Mouse (Mus musculus) thymus, postnatal 25 days (tissue): ENCODE measurements around the gene Chchd5.

Source experiments
- DNase-seq: peaks from one replicate; pipeline ENCODE4 v3.0.0; 2022

Chchd5 gene

DNA sequence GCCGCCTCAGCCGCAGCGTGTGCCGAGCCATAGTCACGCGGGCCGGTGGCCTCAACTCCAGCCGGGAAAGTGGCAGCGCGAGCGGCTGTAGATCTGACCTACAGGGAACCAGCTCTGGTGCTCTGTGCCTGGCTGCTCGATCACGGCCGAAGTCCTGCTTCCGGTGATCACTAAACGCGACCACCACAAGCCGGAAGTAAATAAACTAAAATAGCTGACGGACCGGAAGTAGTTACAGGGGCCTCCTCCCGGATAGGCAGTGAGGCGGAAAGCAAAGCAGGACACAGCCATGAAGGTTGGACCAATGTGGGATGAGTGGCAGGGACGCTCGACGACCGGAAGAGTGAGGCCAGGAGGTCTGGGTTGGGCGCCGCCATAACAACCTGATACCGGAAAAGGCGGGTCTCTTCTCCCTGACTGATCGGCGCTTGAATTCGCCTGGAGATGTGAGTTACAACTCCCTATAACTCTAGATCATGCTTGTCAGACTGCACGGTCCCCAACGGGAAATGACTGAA, at the start of gene Chchd5:
Chchd5 (plus strand) TSS at position 289 of the 518 bp plus-strand sequence.
- peak; percentile 77 for DNase-seq

DNA sequence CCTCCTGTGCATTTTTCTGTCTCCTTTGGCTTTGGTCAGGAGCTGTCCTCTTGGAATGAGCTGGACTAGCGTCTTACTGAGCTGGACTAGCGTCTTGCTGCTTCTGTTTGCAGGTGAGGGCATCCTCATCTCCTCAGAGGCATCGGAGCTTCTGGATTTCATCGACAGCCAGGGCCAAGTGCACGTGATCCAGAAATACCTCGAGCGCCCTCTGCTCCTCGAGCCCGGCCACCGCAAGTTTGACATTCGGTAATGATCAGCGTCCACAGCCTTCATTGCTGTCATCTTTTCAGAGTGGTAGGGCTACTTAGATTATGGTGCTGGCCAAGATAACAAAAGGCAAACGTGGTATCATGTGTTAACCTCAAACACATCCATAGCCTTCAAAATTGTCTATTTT, 48.4 kb upstream of the Chchd5 start:
- DNase-seq: no peak

DNA sequence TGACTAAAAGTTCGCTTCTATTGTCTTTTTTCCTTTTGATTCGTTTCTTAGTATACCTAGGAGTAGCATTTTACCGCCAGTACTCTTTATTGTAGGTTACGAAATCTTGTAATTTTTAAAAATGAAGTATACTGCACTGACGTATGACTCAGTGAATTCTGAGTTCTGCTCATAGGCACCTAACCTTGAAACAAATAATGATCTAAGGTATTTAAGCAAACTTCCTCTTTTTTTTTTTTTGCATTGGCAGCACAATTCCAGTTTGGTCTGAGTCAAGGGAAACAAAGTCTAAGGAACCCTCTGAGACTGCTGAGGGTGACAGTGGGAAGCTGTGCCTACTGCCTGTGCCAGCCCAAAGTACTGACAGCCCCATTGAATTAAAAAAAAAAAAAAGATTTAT, 46.0 kb upstream of the Chchd5 start:
- no peak for DNase-seq

DNA sequence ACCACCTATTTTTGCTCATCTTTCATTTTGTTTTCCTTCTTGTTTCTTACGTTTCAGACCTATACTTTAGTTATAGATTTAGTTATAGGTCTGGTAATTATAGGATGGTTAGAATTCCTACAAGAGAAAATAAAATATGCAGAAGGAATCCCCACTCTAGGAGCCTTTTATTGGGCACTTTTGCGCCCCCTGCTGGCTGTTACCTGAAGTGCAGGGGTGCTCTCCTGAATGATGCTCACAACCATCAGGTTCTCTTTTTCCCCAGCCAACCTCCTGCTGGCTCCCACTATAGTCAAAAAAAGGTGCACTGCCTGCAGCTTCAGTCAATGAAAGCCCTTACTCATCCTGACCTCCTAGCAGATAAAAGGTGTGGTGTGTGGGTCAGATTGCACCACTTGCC, 44.5 kb upstream of the Chchd5 start:
- DNase-seq: peak; percentile 27

DNA sequence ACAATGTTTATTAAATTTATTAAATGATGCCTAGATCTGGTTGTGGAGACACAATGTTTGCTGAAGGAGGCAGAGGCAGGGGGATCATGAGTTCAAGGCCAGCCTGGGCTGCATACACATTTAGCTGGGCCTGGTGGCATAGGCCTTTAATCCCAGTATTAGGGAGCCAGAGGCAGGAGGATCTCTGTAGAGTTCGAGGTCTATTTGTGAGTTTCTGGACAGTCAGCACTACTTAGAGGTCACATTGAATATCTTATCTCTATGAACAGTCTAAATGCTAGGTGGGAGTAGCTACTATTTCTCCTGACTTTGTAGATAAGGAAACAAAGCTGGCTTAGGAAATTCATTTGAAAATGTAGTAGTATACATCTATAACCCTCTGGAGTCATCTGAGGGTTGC, 42.0 kb upstream of the Chchd5 start:
- DNase-seq: no peak

DNA sequence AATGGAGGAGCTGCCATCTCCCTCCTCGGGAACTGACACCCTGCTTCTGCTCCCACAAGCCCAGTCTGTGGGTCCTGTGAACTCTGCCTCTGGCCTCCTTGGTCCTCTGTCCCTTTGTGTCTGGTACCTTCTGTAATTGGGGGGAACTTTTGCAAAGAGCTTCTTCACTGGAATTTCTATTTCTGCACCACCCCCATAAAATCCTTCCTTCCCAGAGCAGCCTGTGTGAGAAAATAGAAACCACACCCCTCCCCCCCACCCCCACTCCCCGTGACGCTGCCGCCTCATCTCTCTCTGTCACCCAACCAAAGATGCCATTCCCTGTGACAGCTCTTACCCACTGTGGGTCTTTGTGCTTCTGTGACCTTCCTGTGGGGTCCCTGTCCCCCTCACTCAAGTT, 39.1 kb upstream of the Chchd5 start:
- no peak for DNase-seq

DNA sequence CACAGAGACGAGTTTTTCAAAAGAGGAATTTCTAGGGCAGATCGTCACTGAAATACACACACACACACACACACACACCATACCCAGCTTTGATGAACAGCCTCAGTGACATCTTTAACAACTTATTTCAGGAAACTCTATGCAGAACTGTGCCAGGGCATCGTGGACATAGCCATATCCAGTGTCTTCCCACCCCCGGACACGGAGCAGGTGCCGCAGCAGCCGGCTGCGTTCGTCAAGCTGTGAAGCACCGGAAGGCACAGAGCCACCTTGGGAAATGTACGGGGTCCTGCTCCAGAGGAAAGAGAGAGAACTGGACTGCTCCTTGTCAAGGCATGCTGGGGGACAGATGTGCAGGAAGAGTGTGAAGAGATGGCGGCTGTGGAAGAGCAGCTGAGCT, 36.7 kb upstream of the Chchd5 start:
- DNase-seq: no peak

DNA sequence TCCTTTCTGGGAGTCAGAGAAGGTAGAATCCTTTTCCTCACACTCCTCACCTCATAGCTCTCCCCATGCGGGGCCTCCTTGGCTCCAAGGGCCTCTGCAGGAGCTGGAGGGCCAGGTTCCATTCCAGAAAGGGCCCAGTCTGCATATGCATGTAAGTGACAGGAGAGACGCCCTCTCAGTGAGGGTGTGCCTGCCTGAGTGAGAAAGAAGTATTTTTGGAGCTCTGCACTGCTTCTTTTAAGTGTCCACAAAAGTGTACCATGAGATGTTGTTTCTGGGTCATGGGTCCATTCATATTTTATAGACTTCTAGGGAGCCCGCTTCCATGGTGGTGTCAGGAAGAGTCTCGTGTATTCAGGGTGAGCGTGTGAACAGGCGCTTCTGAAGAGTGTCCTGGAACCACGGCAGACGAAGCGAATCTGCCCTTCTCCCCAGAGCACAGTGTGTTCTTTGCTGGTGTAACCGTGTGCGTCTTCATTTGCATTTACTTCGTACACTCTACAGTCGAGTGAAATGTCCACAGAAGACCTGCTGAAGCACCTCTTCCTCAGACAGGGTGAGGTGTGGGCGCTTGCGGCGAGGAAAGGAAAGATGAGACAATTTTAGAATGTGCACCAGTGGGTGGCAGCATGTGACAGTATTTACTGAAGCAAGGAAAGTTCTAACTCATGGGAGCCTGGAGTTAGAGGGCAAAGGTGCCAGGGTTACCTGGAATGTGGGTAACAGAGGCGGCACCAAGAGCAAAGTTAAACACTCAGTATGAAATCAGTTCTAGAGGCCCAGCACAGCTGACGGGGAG, 35.4 kb upstream of the Chchd5 start:
- no peak for DNase-seq

DNA sequence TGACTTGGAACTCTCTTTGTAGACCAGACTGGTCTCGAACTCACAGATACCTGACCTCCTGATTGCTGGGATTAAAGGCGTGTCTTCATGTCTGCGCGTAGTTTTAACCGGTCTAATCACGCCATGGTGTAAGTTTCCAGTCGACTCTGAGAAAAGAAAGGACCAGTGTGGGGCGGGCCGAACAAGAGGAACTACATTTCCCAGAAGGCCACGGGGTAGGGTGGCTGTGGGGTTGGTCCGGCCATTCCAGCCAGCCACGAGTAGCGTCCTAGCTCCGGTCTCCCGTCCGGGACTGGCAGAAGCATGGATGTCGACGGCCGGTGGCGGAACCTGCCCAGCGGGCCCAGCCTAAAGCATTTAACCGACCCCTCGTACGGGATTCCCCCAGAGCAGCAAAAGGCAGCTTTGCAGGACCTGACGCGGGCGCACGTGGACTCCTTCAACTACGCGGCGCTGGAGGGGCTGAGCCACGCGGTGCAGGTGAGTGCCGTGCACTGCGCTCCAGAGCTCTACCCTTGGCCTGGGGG, 28.7 kb upstream of the Chchd5 start, which contains the start of gene Polr1b:
Polr1b (plus strand) TSS at position 212 of the 527 bp plus-strand sequence.
- DNase-seq: peak; percentile 86

DNA sequence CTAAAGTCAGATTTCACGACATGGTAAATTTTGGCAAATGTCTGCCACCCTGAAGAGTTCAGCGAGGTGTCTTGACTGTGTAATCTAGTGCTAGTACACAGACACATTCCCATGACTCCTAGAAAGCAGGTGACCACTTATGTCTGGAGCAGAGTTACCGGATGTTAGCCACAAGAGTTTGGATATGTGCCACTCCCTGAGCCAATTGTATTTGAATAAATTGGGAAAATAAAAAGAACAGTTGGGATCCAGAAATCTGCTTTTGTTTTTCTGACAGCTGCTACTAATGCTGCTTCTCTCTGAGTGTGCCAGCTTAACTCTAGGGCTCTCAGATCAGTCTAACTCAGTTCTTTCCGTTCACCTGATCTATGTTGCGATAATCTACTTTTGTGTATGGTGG, 16.6 kb upstream of the Chchd5 start:
- no peak for DNase-seq

DNA sequence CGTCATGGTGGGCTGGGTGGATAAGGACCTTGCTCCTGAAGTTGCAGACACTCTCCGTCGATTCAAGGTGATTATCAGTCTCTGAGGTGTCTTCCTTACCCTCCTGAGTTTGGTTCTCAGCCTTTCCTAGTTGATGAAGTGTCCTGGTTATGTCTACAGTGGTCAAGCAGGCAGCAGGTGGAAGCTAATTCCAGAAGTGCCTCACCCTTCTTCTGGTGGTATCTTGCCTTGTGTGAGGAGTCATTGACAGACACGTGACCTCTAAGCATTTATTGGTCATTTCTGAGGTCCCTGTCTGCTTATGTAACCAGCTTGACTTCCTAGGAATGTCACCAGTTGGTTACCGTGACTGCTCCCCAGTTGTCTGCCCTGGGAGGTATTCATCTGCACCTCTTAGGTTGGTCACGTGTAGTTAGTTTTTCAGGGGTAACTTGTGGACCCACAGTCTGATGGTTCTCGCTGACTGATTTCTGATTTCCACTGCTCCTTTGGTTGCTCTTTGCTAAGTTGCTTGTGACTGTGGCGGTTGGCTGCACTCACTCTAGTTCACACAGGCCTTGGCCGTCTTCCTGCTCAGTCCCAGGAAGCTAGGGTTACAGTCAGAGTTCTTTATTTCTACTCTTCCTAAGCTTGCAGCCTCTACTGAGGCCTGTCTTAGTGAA, 13.7 kb upstream of the Chchd5 start:
- no peak for DNase-seq

DNA sequence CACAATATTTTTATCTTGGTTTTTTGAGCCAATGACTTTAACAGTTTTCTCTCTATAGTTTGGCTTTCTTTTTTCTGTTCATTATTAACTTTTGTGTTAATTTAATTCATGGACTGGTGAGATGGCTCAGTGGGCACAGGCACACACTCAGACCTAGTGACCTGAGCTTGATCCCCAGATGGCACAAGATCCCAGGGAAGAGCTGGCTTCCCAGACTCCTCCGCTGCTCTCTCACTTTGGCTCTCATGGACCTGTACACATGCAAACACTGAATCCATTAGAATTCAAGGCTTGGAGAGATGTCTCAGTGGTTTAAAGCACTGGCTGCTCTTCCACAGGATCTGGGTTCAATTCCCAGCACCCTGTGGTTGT, 13.1 kb upstream of the Chchd5 start:
- DNase-seq: no peak

DNA sequence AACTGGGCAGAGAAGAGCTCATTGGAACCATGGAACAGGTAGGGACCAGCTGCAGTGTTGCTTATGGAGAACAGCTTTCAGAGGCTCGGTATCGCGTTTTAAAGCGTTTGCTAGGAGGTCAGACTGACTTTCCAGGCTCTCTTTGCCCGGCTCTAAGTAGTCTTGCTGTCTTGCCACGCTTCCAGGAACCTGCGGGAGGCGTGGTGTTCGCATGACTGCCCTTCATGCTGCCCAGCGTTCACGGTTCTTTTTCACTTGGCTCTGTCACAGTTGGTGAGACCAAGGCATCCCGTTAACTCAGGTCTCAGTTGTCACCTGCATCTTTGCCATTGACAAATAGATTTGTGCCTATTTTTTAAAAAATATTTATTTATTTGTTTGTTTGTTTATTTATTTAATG, 11.4 kb upstream of the Chchd5 start:
- DNase-seq: no peak

DNA sequence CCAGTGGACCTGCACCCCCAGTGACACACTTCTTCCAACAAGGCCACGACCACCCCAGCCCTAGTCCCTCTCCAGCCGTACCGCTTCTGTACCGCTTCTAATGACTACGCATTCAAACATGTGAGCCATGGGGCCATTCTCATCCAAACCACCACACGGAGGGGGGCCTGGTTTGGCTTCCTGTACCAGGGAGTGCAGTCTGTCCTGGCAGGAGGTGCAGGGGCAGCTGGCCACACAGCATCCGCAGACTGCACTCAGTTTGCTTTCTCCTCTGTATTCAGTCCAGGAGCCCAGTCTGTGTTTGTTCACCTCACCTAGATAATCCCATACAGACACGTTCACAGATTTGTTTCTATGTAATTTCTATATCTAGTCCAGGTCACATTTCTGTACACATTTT, 7.5 kb upstream of the Chchd5 start:
- DNase-seq: no peak

DNA sequence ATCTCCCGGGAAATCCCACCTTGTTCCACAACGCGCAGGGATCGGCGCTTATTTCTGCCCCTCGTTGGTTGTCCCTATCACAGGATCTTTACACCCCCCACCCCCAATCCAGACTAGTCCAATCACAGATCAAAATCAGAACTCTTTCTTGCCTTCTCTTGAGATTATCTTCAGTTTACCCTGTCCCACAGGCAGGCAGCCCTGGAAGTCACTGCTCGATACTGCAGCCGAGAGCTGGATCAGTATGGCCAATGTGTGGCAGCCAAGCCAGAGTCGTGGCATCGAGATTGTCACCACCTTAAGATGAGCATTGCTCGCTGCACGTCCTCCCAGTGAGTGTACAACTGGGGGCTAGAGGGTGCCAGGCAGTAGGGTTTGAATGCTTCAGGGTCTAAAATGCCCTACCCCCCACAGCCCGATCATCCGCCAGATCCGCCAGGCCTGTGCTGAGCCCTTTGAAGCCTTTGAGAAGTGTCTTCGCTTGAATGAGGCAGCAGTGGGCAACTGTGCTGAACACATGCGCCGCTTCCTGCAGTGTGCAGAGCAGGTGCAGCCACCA, 566 bp downstream of the Chchd5 start:
- peak; percentile 85 for DNase-seq

DNA sequence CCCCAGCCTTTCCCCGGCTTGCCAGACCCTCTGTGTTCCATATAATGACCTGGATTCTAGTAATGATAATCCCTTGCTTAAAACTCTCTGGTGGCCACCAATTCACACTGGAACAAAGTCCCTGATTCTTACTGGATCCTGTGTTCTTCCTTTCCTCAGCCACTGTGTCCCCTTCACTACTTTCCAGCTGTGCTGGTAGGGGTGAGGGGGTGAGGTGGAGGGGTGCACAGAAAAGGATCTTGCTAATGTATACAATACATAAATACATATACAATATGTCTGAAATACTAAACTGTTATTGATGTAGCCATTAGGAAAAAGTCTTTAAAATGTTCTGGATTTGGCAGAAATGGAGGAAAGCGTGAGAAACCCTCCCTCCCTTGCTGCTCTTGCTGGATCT, 1.3 kb downstream of the Chchd5 start:
- DNase-seq: peak; percentile 37

DNA sequence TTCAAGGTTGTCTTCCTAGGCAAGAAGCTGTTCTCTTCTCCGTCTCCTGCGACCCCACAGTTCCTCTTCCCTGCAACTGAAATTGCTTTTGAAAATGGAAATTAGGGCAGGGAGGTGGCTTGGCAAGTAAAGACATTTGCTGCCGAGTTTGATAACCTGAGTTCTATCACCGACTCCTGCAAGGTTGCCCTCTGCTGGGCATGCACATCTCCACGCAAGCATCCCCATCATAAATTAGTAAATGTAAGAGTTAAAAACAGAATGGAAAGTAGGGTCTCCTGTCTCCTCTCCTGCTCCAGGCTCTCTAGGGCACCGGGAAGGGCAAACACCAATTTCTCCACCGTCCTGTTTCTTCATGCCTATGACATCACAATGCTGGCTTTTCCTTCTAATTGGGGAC, 2.7 kb downstream of the Chchd5 start:
- peak; percentile 44 for DNase-seq

DNA sequence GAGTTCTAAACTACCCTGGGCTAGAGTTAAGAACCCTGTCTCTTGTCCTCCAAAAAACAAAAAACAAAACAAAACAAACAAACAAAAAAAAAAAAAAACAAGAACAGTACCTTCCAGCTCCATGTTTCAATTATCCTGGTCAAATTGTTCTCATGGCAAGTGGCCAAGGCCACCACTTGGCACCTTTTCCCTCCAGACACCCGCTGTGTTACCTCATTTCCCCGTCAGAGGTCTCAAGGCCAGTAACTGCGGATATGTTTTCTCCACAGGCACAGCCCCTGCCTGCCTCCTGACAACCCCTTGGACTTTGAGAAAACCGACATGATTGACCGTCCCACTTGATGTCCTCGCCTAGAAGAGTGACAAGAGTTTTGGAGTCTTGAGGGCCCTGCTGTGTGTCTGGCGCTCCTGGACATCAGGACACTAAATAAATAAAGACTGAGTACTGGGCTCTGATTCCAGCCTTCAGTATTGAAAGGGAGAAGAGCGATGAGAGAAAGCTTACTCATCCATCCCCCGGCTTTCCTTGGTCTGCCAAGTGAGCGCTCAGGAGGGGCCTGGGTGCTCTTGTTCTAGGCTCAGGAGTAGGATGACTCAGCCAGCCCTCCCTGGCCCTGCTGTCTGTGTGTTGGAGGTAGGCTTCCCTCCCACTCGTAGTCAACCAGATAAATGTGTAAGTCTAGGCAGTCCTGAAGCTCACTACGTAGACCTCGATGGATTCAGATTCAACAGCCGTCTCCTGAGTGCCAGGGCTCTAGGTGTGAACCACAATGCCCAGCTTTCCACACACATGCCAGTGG, 3.7 kb downstream of the Chchd5 start:
- DNase-seq: no peak

DNA sequence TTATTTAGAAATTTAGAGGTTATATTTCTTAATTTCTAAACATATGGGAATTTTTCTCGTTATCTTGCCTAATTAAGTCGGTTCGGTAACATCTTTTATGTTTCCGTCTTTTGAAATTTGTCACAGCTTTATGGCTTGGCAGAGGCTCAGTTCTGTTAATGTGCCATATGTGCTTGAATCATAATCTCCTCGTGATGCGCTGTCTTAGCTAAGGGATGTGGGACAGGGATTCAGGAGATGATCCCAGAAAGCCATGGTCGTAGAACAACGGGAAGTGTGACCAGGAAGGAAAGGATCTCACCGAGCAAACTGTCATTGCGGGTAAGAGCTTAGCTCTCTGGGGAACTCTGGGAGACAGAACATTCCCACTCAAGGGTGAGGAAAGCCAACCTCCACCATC, 10.4 kb downstream of the Chchd5 start:
- no peak for DNase-seq

DNA sequence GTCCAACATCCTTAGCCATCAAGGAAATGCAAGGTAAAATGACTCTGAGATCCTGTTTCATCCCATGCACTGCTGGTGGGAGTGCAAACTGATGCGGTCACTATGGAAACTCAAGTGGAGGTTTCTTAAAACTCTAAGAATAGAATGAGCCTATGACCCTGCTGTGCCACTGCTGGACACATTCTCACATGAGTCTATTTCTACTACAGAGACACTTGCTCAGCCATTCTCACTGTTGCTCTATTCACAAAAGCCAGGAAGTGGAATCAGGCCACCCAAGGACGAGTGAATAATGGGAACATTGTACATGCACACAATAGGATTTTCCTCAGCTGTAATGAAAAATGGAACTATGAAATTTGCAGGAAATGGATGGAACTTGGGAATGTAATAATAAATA, 19.3 kb downstream of the Chchd5 start:
- DNase-seq: no peak

DNA sequence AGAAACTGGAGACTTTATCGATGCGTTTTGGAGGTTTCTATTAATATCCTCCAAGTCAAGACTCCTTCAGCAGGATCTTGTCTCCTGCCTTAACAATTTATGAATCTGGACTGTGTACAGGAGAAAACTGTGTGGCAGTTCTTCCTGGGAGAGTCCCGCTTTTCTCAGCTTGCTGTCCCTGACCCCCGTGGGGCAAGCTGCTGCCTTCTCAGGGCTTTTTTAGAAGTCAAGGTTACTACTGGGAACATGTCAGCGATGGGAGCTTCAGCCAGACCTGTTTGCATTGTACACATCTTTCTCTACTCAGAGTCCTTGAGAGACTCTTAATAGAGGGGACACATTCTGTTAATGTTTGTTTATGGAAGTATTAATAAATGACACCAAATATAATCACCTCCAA, 20.9 kb downstream of the Chchd5 start:
- DNase-seq: no peak

DNA sequence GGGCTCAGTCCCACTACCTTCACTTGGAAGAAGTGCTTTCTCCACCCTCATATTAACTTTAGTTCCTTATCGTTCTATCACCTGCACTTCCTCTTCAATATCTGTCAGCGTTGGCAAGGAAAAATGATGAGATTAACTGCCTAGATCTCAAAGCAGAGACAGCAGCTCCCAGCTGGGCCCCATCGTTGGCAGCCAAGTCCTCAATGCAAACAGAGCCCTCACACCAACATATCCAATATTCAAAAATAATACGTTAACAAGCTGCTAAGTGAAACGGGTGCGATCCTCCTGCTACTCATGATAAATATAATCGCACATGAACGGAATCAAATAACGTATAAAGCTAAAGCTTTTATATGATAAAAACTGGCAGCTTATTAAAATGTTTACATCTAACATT, 21.6 kb downstream of the Chchd5 start:
- DNase-seq: no peak

DNA sequence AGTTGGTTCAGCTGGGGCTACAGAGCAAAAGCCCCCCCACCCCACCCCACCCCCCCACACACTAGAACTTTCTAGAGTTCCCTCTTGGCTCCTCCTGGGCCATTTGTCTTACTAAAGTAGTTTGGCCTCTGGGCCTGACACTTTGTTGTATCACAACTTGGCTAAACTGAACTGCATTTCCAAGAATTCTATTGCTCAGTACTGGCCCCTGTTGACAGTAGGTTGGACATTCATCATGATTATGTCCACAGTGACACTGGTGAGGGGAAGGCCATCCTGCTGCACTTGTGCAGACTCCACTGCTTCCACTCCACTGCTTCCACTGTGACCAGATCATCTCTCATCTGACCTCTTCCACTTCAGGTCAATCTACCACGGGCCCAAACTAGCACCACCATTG, 23.3 kb downstream of the Chchd5 start:
- no peak for DNase-seq
